Mouse (Mus musculus) thymus, adult 2 months (tissue): Measurements from ENCODE around the gene Olfr31.

Source experiments
- CTCF ChIP-seq: fragments of 200-500 bp; IDR thresholded peaks from 2 replicates; pipeline ENCODE4 v1.5.1; 2012; ENCODE audit warnings: mild to moderate bottlenecking, control low read depth, low read length, moderate library complexity, borderline replicate concordance; ENCODE audit not compliant: control insufficient read depth, poor library complexity, insufficient read depth; ENCODE audit errors: extremely low read depth
- POLR2A ChIP-seq: fragments of 200-500 bp; IDR thresholded peaks from 2 replicates; pipeline ENCODE4 v1.6.1; 2012; ENCODE audit warnings: mild to moderate bottlenecking, low read length, control low read depth, moderate library complexity; ENCODE audit not compliant: control insufficient read depth, poor library complexity, insufficient read depth; ENCODE audit errors: extremely low read depth

DNA sequence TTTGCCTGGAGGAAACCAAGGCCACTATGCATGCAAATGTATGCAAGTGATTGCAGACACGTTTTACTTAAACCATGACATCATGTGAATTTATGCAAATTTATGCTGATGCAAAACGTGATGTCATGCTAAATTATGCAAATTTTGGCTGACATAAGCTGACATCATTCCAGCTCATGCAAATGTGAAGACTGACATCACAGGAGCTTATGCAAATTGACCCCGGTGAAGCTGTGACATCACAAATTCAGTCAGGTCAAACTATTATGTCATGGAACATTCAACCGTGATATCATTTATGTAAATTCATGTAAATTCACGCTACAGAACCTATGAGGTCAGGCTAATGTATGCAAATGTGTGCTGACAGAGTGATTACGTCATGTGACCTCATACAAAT is 30.0 kb downstream of the Olfr31 start:
- no peak for TF ChIP-seq CTCF
- no peak for TF ChIP-seq POLR2A
